Mouse (Mus musculus) cerebellum, postnatal 10 days (tissue): ENCODE data around the gene Nrap.
"Not testable (repeated sequence)": the region's sequence is repeated elsewhere in the genome, so short reads cannot be mapped to it uniquely, and the experiment has no call there.

Experiments used
- DNase-seq, 2 experiments: peaks; one replicate each; pipeline ENCODE4 v3.0.0; 2021; ENCODE audit warnings: mixed read lengths in 2 of 2

Gene Nrap

DNA sequence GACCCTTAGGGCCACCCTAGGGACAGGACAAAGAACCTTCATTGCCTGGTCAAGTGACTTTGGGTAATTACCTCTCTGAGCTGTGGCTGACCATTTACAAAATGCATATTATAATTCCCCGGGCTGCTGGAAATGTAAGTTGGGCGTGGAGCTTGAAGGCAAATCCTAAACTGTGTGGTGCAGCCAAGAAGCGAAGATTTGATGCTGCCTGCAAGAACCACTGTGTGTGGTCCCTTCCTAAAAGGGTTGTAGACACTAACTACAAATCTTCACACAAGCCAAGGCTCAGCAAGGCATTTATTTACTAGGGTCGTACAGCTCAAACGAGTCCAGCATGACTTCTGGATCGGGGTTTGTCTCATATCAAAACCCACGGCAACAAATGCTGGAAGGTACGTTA is 25.3 kb downstream of the Nrap start:
- no peak for DNase-seq

DNA sequence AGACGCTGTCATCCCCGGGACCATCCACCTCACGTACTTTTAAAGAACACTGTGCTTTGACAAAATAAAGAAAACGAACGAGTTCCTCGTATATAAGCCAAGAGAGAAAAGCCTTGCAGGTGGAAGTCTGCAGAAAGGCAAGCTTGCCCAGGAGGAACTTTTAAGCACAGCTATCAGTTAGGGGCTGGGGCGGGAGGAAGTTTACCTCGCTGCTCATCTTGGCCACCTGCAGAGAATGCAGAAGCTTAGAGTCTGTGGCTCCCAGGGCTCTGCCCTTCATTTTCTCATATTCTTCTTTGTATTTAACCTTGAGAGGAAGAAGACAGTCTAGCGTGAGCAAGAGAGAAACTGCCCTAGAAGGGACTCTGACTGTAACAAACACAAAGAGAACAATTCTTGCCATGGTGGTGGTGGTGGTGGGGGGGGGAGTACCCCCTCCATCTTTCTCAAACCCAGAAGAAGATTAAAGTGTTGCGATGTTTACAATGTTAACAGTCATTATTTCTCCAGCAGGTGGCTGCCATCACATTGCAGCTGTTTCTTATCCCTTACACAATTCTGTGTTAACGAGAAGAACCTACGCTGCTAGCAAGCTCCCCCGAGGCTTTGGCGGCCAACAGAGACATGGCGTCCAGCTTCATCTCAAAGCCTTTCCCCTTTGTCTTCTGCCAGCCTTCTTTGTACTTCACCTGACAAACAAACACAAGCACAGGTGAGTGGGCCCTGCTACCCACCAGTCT is 25.9 kb downstream of the Nrap start:
- DNase-seq = no peak

DNA sequence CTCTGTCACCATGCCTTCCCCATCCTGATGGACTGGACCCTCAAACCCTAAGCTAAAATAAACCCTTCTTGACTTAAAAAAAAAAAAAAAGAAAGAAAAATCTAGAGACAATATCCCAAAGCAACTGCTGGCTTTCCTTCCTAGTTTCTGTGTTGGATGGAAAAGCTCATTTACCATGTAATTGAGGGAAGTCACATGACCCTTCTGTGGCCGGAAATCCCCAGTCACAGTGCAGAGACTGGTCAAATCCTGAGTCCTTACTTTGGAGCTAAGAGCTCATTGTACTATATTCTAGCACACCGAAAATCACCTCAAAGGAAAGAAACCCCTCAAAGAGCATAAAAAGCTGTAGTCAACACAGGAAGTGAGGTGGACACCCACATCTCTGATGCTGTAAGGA is 30.9 kb downstream of the Nrap start:
- DNase-seq = no peak

DNA sequence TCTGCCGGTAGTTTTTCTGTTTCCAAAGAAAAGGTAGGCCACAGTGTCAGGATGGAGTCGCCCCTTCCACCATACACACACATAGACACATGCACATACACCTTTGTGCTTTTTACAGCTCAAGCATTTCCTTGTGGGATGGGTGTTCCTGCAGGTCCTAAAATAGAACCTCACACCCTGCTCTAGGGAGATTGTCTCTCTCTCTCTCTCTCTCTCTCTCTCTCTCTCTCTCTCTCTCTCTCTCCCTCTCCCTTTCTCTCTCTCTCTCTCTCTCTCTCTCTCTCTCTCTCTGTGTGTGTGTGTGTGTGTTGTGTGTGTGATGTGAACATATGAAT is 32.5 kb downstream of the Nrap start:
- not testable (repeated sequence) for DNase-seq

DNA sequence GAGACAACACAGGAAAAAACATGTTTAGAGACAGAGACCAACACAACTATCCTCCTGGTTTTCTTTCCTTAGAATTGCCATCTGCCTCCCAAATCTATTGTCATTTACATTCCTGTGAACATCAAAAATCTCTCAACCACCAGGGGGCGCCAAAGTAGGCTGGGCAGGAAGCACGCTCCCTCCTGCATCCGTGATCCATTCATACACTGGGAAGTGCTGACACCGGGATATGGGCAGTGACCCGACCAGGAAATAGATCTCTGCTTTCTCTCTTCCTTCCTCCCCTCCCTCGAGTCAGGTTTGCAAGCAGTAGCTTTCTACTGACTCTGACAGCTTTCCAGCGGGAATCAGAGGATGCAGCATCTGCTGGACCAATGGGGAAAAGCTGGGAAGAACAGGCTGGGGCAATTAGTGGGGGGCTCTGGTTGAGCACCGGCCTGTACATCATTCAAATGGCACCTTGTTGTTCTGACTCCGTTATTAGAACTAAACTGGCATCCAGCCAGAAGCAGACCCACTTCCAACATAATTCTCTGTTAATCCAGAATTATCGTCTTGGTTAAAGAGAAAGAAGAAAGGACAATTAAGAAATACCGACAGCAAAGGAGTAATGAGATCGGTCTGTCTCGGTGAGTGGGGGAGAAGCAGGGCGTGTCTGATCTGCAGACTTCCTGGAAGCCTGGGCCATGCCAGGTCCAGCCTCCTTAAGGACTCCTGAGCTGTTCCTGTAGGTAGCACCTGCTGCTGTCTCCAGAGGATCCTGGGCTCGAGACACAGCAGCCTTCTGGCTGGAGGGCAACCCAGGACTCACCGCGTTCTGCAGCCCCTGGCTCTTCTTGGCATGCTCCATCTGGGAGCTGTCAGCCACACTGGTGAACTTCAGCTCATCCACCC is 33.1 kb downstream of the Nrap start:
- DNase-seq = peak; percentile 81 to 85

DNA sequence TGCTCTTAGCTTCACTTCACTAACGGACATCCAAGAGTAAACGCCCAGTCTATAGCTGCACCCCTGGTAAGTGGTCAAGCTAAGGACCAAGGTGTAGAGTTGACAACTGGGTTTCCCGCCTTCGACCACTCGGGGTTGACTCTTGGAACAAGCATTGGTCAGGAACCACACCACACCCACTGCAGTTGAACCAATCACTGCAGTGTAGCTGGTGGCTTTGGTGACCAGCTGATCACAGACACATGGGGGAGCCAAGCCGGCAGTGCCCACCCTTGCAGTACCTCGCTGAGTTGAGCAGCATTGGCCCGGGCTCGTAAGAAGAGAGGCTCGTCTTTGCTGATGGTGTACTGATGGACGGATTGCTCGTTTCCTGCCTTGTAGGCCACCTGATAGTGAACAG is 34.6 kb downstream of the Nrap start:
- no peak for DNase-seq

DNA sequence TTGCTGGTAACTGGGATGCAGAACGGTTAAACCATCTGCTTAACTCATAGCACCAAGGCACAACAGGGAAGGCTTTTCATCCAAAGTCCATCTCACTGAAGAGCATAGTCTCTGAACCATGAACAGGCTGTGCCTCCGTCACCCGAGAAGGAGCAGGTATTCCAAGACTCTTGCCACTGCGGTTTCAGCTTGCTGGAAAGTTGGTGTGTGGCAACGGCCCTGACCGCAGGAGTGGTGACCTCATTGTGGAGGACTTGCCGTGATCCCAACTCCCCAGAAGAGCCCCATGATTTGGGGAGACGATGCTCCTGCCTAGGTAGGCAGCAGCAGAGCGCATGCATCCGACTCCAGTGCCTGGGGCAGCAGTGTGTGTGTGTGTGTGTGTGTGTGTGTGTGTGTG is 36.1 kb downstream of the Nrap start:
- DNase-seq = no peak

DNA sequence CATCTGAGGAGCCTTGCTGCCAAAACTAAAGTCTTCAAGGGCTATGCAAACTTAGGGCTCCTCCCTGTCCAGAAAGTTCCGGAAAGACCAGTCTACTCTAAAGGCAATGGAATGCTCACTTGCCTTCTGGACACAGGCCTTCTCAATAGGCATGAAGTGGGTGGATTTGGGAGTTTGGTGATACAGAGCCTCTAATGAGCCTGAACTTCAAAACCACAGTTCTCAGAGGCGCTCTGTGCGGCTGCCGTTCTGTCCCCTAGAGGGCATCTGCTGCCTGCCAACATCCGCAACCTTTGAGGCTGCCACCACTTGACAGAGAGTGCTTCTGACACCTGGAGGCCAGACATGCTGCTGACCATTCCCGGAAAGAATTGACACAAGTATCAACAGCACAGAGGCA is 40.5 kb downstream of the Nrap start:
- DNase-seq = no peak

DNA sequence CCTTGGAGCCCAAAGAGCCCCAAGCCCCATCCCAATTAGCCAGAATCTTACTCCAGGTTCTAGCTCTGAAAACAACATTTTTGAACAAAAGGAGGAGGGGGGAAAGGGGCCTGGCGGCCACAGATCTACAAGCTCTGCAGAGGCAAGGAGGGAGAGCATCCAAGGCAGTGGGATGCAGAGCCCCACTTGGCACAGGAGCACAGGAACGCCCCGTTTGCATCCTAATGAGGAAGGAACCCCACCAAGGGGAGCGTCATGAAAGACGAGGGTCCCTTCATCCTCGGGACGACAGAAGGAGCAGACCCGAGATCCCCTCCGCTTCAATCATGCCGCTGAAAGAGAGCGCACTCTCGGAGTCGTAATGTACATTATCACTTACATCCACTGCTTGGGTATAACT is 43.1 kb downstream of the Nrap start:
- no peak for DNase-seq

DNA sequence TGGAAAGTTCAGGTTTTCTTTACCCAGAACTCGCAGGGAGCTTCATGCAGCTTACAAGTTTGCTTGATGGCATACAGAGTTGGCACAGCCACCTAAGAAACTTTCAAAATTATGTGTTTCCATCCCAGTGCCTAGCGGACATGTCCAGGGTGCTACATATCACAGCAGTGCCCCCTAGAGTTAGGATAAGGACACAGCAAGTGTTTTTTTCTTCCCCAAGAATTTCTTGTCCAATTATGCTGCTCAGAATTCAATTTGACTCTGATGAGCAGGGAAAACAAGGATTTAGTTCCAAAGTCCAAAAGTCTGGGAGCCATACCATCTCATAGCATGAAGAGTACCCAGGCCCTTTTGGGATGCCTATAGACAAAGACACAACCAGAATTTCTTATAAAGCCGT is 43.8 kb downstream of the Nrap start:
- DNase-seq = peak; percentile 52 to 68

DNA sequence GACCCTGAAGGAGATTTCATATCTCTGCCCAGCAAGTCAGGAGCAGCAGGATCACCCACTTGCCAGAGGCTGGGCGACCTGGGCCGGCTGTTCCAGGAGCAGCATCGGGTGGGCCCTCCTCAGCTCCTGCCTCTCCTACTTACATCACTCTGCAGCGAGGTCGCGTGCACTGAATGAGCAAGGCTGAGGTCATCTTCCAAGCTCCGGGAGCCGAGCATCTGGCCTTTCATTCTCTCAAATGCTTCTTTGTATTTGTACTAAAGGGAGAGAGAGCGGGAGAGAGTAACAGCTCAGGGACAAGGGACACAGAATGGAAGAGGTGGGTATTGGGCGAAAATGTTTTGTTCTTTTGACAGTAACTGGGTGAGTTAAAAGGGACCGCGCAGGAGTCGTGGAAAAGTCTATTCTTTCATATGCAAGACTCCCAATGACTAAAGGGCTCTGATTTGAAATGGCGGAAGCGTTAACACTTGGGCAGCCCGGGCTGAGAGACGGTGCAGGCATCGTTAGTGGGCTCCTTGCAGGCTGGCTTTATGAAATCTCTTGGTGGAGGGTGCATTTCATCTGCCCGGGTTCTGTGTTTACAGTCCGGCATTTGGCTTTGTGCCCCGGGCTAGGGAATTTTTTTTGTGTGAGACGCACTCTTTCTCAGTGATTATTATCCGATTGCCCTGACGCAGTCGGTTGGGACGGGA is 45.8 kb downstream of the Nrap start:
- peak; percentile 48 to 53 for DNase-seq

DNA sequence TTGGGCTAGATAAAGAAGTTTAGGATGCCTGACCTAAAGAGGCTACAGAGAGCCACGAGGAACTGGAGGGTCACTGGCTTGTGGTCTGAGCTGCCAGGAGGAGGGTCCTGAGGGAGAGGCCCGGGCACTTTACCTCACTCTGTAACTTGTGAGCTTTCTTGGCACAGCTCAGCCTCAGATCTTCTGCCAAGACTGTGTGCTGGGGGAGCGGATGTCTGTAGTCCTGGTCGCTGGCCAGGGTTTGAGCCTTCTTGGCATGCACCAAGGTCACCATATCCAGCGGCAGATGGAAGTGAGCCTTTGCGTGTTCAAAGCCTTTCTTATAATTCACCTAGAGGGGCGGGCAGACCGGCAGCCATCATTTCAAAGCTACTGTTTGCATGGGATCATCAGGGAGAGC is 47.8 kb downstream of the Nrap start:
- peak; percentile 92 to 96 for DNase-seq

DNA sequence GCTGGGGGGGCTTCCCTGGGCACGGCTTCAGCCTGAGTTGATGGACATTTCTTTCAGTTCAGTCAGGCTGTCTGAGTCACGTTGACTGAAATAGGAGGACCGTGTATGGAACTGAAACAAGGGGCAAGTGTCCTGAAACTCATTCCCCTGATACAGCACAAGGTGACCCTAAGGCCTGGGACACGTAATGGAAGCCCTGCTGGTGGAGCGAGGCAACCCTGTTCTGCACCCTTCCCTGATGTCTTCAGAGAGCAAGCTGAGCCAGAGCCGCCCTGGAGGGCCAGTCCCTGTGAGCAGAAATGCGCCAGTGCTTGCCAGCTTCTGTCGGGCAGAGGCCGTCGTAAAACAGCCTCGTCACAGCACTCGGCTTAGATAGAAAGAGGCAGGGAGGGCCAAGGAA is 53.0 kb downstream of the Nrap start:
- DNase-seq = no peak

DNA sequence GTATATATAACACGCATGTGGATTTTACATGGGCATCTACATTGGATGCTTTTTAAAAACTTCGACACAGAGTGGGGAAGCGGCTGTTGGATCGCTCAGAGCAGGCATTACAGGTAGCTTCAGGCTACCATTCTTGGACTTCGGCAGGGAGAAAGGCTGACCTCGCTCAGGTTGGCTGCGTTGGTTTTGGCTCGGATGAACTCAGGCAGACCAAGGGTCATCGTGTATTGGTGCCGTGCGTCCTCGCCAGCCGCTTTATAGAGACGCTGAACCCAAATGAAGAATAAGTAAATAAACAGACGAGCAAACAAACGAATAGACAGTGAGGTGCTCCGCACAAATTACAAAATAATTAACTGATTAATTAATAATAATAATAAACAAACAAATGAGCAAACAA is 53.5 kb downstream of the Nrap start:
- no peak for DNase-seq

DNA sequence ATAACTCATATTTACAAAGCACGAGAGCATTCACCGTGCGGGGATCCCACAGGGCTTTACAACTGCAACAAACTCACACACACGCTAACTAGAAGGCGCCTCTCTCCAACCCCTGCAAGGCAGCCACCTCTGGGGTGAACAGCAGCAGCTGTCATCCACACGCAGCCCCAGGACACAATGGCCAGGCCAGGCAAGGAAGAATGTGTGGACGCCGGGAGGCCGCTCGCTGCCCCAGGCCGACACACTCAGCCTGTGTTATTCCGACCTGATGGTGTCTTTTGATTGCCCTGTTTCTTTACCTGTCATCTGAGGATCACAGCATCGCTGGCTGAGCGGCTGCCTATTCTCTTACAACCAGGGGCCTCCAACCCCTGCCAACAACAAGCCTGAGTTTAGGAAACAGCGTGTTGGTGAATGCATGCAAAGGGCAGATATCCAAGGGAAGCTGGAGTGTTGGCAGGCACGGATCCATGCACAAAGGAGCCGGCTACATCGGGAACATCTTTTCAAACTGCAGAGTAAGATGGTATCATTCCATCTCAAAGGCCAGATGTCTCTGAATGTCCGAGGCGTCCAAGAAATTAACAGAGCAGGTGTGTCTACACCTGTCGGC is 63.5 kb downstream of the Nrap start:
- DNase-seq = peak; percentile 37 to 38

DNA sequence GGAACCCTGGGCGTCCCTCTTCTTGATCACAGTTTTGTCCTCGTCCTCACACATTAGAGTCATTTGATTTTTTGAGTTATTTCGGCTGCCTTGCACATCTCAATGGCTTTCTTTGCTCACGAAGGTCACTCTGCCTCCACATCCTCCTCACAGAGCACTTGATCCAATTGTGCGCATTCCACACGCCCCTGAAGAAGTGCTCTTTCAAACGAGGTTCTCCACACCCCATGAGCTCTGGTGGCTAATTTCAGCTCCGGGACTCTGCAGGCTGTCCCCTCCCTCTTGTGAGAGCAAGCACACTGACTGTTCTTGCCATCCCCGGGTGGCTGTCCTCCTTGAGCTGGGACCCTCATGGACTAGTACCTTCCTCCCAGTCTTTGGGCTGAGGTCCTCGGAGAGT is 64.2 kb downstream of the Nrap start:
- DNase-seq = no peak

DNA sequence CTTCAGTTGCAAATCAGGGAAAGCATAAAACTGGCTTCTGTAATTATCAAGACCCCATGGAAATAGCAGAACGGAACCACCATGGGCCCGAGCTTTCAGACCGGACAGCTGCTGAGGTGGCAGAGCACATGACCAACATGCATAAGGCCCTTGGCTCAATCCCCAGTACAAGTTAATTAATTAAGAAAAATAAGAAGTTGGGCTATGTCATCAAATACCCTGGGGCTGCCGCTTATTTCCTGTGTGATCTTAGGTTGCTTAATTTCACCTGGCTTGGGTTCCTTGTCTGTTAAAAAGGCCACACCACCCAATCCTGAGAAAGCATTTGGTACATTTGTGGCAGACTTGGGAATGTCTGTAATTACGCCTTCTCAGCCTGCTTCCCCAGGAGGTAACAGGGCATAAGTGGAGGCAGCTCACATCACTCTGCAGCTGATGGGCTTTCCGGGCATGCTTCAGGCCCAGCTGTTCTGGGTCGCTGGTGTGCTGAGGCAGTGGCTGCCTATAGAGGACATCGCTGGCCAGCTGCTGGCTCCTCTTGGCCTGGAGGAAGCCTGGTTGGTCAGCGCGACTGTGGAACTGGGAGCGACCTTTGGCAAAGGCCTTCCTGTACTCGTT is 68.4 kb downstream of the Nrap start:
- DNase-seq = no peak

DNA sequence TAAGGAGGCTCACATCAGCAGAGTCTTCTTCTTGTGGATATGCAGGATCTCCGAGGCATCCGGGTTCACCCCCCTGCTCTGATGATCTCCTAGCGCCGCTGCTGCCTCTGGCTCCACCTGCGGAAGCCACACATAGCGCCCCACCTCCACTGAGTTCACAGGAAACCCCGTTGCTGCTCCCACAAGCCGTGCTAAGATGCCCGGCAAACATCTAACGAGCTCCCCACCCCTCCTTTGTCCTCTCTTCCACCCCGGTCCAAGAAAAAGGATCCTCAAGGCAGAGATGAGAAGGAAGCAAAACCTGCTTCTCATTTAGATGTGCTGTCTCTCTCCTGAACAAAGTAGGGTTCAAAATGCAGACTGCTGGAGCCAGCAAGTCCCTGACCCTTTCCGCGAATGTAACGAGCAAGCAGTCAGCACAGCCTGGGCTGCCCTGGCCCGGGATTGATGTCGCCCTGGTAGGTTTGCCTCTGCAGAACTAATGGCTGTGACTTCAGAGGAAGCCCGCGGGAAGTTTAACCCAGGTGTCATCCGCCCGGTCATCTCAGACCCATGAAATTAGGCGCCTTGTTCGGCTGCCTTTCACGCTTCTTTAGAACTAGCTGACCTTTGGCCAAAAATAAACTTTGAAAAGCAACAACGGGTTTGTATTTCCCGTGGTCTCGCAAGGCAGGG is 69.5 kb downstream of the Nrap start:
- no peak for DNase-seq

DNA sequence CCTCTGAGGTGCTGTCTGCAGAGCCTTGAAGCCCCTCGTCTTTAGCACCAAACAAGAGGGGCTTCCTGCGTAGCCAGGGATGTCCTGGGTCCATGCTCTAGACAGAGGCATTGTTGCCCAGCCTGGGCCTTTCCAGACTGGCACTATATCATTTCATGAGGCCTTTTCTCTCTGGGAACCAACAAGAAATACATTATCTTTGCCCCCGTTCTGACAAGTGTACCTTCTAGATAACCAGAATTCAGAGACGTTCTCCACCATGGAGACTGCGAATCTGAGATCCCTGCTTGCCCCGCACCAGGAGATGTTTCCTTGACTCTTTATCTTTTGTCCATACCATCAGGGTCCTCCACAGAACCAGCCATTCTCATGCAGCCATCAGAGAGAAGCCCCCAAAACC is 70.2 kb downstream of the Nrap start:
- DNase-seq = no peak

DNA sequence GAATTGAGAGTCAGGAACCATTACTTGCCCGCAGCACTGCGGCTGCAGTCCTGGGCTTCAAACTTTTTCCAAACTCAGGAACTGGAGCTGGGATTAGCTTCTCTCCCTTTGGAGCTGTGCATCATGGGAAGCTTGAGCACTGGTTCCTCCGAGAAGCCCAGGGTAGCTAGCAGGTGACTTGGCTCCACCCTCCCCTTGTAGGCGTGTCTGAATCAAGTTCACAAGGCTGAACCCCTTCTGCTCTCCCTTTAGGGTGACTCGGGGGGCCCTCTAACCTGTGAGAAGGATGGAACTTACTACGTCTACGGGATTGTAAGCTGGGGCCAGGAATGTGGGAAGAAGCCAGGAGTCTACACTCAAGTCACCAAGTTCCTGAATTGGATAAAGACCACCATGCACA is 70.6 kb downstream of the Nrap start:
- DNase-seq = no peak

DNA sequence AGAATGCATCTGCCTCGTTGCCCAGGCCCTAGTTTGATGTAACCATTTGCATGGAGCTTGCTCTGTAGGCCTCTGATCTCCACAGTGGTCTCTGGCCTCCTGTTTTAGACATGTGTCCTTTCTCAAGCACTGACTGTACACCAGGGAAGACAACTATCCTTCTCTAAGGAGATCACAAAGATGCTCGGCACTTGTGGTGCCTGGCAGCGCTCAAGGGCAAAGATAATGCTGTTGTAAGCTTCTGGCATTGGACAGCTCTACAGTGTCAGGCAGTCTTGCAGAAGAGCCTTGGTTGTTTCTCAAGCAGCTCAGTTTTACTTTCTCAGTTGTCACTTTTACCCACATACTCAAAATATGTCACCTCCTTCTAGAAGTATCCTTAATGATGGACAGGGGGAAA is 73.3 kb downstream of the Nrap start:
- no peak for DNase-seq

DNA sequence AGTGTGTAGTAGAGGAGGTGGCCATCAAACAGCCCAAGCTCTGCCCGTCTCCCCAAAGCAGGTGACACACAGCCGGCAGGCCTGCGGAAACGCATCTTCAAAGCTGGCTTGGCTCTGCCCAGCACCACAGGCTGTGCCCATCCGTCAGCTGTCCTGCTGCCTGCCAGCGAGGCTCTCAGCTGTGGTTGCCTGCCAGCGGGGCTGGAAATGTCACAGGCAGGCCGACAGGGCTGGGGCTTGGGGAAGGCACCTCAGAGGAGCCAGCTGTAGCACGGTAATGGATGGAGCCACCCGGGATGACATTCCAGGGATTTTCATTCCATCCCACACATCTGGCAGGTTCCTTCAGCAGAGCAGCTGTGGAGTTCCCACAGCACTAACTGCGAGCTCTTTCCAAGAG is 89.0 kb downstream of the Nrap start:
- peak; percentile 74 to 82 for DNase-seq
